Mouse (Mus musculus) liver, postnatal 0 days (tissue): Measurements from ENCODE around the gene Ramac.
A peak's percentile ranks its signal among the peaks of the same experiment; 100 is the strongest.

Source experiments
- CTCF ChIP-seq: sonication (generic); IDR thresholded peaks from 2 replicates; pipeline ENCODE4 v1.5.1; 2016; ENCODE audit warnings: antibody characterized with exemption, low read depth
- EP300 ChIP-seq: IDR thresholded peaks from 2 replicates; pipeline ENCODE4 v1.6.1; 2016; ENCODE audit warnings: antibody characterized with exemption, low read depth, mild to moderate bottlenecking

DNA sequence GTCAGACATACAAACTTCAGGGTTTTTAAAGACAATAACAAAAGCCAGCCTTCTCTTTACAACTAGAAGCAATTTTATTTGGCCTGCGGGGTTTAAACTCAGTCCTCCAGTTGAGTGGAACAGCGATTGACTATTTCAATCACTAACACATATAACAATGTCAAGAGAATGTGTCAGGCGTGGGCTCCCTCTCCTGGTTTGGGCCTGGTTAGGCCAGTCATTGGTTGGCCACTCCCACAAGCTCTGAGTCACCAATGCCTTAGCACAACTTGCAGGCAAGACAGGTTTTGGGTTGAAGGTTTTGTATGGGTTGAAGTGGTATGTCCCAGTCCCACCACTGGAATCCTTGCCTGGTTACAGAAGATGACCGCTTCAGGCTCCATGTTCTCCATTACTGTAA is 18.6 kb upstream of the Ramac start:
- TF ChIP-seq CTCF (peak; percentile 71), EP300 (no peak)
